Mouse (Mus musculus): ENCODE data around the gene Nupl1. TPM values are rescaled to one million over a fixed set of nuclear protein-coding genes. Genes with fewer than 3 reads are reported as not detected.

The Nupl1 gene
- total RNA-seq (2012; rRNA removed) (not detected in 2 replicates), polyA plus RNA-seq (2012; ENCODE audit: insufficient read depth in 1 of 2, insufficient read length in 2 of 2, low read depth in 1 of 2, low replicate concordance in 2 of 2, missing spikeins in 1 of 2) (not detected)

DNA sequence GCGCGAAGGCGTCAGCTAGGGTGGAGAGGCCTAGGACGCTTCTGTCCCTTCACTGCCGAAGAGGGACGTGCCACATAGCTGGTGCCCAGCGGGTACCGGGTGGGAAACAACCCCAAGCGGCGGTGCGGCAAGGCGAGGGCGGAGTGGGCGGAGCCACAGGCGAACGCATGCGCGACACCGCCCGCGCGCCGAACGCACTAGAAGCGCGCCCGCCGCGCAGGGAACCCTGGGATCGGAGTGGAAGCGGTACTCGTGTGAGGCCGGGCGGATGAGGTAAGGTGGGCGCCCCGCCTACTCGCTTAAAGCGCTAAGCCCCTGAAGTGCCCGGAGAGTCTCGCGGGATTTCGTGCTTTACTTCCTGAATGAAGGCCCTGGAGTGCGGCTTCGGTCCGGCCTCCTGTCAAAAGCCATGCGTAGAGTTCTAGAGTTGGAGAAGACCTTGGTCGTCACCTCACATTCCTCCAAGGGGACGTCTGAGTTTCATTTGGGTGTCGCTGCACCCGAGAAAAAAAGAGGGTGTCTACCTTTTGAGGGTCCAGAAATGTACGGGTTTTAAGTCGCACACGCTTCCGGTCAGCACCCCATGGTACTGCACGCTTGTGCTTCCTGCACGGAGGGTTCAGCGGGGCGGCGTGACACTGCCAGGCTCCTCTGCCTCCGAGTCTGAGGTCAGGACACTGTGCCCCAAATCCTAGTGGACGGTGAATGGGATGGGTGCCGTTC, at the start of gene Nupl1, which contains the start of gene Gm49336:
Nupl1 (minus strand) TSS at position 151 of the 723 bp plus-strand sequence.
Gm49336 (minus strand) TSS at position 227 of the 723 bp plus-strand sequence.
- peaks cover 3 to 47% of the 10 kb centered on the region in 2 experiments for H3K36me3 ChIP-seq (ENCODE audit: control insufficient read depth in 1 of 2, insufficient read depth in 2 of 2, low read length in 2 of 2)
- H3K9ac ChIP-seq (ENCODE audit: control insufficient read depth, low read depth, low read length, poor library complexity, severe bottlenecking), result peak within 1 kb of the TSS; percentile 100
- TF ChIP-seq SIN3A (IDR thresholded peaks at IDR 0.05; ENCODE audit: low read length), result peak; percentile 93
- TF ChIP-seq MEF2A (IDR thresholded peaks at IDR 0.05; ENCODE audit: extremely low read depth, insufficient replicate concordance, low read depth, low read length, poor library complexity, severe bottlenecking), result no peak
- TF ChIP-seq RCOR1 (IDR thresholded peaks at IDR 0.05; ENCODE audit: low read depth, low read length), result no peak
- peak; percentile 98 for TF ChIP-seq CHD2 (IDR thresholded peaks at IDR 0.05; ENCODE audit: low read length)
- TF ChIP-seq POLR2AphosphoS2 (IDR thresholded peaks at IDR 0.05; ENCODE audit: low read length), result peak; percentile 90
- no peak for TF ChIP-seq GABPA (IDR thresholded peaks at IDR 0.05; ENCODE audit: low read depth, low read length)
- peak; percentile 75; the same call in 1 of the 2 replicates for TF ChIP-seq MAX (IDR thresholded peaks at IDR 0.05; ENCODE audit: low read length)
- peak; percentile 98 for TF ChIP-seq NRF1 (IDR thresholded peaks at IDR 0.05; ENCODE audit: insufficient read depth, low read depth, low read length, poor library complexity, severe bottlenecking)
- TF ChIP-seq TBP (IDR thresholded peaks at IDR 0.05; ENCODE audit: low read depth, low read length), result peak; percentile 95
- peak; percentile 93 for TF ChIP-seq ELF1 (IDR thresholded peaks at IDR 0.05; ENCODE audit: low read depth, low read length)
- TF ChIP-seq NELFE (IDR thresholded peaks at IDR 0.05; ENCODE audit: low read depth, low read length), result peak; percentile 94
- peak; percentile 94 for TF ChIP-seq MXI1 (IDR thresholded peaks at IDR 0.05; ENCODE audit: low read depth, low read length)
- peak; percentile 96 for TF ChIP-seq MYC (IDR thresholded peaks at IDR 0.05; ENCODE audit: low read depth, low read length)
- TF ChIP-seq ZNF384 (IDR thresholded peaks at IDR 0.05; ENCODE audit: low read depth, low read length), result no peak
- peak; percentile 85 for TF ChIP-seq KAT2A (conservative IDR thresholded peaks at IDR 0.05; ENCODE audit: low read depth, low read length)
- TF ChIP-seq RAD21 (IDR thresholded peaks at IDR 0.05; ENCODE audit: low read depth, low read length), result no peak
- peak; percentile 93 for TF ChIP-seq HCFC1 (IDR thresholded peaks at IDR 0.05; ENCODE audit: low read depth, low read length)
- 0 out of 2 replicates have a peak, but pooled peaks have one; percentile 40 for TF ChIP-seq ZMIZ1 (IDR thresholded peaks at IDR 0.05; ENCODE audit: low read depth, low read length)
- TF ChIP-seq MAZ (IDR thresholded peaks at IDR 0.05; ENCODE audit: low read depth, low read length), result no peak; the same call in 1 of the 2 replicates
- no peak for TF ChIP-seq TAL1 (IDR thresholded peaks at IDR 0.05; ENCODE audit: low read length)
- peak; percentile 70 to 98 for TF ChIP-seq POLR2A (IDR thresholded peaks at IDR 0.05; ENCODE audit: control insufficient read depth in 1 of 2, insufficient read depth in 1 of 2, low read depth in 1 of 2, low read length in 2 of 2, poor library complexity in 1 of 2)
- TF ChIP-seq POLR2AphosphoS5 (IDR thresholded peaks at IDR 0.05; ENCODE audit: borderline replicate concordance, low read depth, low read length), result no peak
- peak; percentile 56 for TF ChIP-seq TCF12 (IDR thresholded peaks at IDR 0.05; ENCODE audit: low read depth, low read length)
- H3K4me3 ChIP-seq (ENCODE audit: control insufficient read depth in 1 of 2, insufficient read depth in 1 of 2, low read depth in 2 of 2, low read length in 2 of 2), result peak within 1 kb of the TSS; percentile 83 to 100
- no peaks in the 10 kb centered on the region for H3K9me3 ChIP-seq (replicated peaks; ENCODE audit: insufficient read depth, low read length)
- no peaks in the 10 kb centered on the region for H3K27me3 ChIP-seq (ENCODE audit: control insufficient read depth in 1 of 2, insufficient read depth in 2 of 2, low read length in 2 of 2)
- peak; percentile 99 for DNase-seq (ENCODE audit: low read depth, low spot score)
- peaks cover 29 to 36% of the 10 kb centered on the region in 2 experiments for H3K4me1 ChIP-seq (ENCODE audit: control insufficient read depth in 1 of 2, insufficient read depth in 2 of 2, low read length in 2 of 2)
- peak within 1 kb of the TSS; percentile 84 for H3K27ac ChIP-seq (ENCODE audit: control insufficient read depth, low read depth, low read length)
- peaks cover 46% of the 10 kb centered on the region for H3K79me2 ChIP-seq (ENCODE audit: control insufficient read depth, insufficient read depth, low read length, poor library complexity)
